Mouse (Mus musculus): Measurements from ENCODE around the gene Vasp. TPM values are rescaled to one million over a fixed set of nuclear protein-coding genes. Genes with fewer than 3 reads are reported as not detected.

Gene Vasp
- 205 TPM for polyA plus RNA-seq (2017; shearing (Covaris generic))

DNA sequence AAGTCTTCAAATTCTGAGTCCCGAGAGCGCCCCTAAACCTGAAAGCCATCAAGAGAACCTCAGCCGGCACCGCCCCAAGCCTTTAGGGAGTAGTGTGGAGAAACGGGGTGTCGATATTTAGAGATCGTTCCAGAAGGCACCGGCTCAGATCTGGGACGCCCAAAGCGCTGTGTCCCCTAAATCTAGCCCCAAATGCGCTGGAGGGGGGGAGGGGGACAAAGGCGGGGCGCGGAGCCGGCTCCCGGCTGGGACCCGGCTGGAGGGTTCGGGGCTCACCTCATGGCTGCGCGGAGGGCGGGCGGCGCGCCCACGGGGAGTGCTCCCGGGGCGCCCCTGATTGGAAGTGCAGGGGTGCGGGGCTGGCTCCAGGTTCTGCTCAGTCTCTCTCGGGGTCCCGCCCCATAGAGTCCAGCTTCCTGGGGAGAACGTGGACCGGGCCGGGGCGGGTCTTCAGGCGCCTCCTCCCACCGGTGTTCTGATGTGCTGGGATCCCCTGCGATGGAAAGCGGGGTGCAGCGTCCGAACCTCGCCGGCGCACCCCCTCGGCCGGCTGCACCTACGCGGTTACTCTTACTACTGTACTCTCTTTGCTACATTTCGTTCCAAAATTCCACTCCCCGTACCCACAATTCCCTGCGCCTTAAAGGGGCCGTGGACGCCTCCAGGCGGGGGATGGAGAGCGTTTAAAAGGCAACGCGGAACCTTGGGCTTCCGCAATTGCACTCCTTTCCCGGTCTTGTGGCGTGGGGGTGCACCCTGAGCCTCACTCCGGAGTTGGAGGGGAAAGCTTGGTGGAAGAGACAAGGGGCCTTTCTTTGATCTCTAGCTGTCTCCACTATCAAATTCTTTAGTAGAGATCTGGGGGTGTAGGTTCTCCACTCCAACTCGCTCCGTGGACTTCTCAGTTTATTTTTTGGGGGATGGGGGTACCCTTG, at the start of gene Vasp:
TSS of gene Vasp (minus strand) at position 580 of the 935 bp plus-strand sequence.

DNA sequence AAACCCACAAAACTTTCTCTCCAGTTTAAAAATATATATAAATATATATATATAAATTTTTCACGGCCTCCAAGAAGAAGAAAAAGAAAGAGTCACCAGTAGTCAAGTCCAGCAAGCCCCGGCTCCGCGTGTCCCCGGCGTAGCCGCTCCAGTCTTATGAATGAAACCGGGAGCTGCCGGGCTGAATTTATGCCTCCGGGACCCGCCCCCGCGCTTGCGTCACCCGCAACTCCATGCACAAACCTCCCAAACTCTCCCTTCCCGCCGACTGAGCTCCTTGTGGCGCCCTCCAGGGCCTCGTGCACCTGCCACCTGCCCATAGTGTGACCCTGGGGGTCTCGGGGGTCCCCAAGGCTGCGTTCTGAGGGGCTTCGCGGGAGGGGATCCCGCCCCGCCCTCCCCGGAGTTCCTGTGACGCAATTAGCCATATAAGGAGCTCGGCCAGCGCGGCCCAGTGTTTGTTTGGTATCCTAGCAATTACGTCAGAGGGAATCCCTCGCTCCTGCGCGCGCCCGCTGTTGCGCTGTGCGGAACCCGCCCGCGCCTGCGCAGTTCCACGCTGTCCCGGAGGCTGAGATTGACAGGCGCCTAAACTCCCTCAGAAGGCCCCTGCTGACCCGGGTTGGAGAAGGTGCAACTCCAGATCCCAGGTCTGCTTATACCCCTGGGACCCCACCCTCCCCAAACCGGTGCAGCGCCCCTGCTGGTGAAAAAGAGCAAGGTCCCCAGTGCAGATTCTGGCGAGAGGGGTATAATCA, 38.4 kb upstream of the Vasp start, which contains the start of gene Fosb:
TSS of gene Fosb (minus strand) at position 168 of the 758 bp plus-strand sequence.

DNA sequence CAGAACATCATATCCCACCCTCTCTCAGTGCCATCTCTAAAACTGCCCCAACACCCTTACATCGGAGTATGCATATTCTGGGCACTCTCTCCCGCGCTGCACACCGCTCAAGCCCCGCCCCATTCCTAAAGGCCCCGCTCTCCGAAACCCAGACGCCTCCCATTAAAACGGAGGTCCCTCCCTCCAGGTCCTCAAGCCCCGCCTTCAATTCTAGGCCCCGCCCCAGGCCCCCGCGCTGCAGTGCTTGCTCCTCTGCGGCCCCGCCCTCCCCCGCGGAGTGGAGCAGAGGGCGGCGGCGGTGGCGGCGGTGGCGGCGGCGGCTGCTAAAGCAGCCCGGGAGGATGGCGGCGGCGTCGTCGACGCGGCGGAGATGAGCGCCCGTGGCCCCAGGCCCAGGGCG, 10.8 kb upstream of the Vasp start, which contains the start of gene Rtn2:
TSS of gene Rtn2 (plus strand) at position 240 of the 400 bp plus-strand sequence.

DNA sequence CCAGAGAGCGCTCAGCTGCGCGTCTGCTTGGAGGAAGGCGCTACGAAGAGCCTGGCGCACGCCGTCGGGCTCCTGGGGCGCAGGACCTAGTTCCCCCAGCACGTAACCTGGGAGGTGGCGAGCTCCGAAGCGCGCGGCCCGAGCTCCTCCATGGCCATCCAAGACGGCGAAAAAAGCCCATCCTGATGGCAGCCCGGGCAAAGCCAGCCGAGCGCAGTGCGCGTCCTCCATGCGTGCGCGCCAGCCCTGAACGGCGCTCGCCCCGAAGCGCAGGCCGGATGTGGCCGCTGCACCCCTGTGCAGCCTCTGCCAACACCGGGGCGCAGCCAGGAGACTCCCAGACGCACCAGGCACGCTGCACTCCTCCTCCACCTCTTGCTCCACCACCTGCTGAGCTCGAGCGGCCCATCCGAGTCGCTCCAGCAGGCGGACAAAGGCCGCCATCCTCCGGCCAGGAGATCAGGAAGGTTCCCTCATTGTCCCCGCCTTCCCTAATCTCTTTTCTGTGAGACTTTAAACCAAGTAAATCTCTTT, 8.0 kb upstream of the Vasp start, which contains the start of gene Ppm1n:
TSS of gene Ppm1n (minus strand) at position 484 of the 534 bp plus-strand sequence.

DNA sequence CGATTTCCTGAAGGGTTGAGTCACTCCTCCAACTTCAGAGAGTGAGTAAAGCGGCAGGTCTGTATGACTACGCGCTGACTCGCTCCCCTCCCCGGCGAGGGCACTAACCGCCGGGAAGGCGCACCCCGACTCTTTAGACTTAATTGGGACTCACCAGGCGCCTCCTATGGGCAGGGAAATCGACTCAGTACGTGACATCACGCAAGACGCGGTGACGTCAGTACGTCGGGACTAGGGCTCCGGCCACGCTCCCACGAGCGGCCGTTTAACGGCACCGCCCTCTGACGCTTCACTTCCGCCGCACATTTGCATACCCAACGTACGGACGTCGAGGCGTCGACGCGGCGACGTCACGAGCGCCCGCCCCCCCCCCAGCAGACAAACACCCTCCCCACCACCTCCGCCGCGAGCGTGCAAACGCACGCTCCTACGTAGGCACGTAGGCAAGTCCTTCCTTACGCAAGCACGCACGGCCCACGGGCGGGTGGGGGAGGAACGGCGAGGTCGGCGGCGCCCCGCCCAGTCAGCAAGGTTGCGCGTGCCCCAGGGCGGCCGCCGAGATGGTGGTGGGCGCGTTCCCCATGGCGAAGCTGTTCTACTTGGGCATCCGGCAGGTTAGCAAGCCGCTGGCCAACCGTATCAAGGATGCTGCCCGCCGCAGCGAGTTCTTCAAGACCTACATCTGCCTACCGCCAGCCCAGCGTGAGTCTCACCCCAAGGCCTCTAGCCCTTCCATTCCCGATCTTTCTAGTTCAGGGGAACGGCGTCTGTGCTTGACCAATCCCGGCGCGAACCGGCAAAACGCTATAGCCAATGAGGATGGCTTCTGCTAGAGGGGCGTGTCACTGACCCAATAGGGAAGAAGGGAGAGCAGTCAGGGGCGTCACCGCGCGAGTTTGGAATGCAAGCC, 43.5 kb downstream of the Vasp start, which contains the start of gene Opa3:
TSS of gene Opa3 (plus strand) at position 452 of the 910 bp plus-strand sequence.

DNA sequence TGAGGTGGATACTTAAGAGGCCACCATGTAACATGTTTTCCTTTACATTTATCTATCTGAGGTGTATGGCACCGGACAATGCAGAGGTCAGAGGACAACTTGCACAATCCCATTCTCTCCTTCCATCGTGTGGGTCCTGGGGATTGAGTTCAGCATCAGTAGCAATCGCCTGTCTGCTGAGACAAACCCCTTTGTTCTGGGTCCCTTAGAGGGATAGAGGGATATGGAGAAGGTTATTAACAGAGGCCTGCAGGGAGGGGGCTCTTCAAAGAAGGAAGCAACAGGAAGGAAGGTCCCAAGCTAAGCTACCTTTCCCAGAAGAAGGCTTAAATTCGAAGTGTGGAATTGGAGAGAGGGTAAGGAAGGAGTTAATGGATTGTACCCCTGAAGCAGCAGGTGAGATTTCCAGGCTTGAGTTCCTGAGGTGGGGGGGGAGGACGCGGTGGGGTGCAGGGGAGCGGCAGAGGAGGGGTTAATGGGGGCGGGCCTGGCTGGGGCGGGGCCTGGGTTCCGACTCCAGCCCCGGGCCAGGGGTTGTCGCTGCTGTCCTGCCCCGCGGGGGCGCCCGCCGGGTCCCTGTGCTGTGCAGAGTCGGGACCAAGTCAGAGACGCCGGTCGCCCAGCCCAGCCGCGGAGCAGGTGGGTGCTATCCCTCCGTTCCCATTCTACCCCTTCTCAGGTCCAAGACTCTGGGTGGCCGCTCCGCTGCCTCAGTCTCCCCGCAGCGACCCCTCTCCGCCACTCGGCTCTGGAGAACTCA, 59.4 kb downstream of the Vasp start, which contains the start of gene Gpr4:
TSS of gene Gpr4 (plus strand) at position 543 of the 760 bp plus-strand sequence.

Other genes starting within 250 kb of the Vasp start
- gene Foxa3, start 248.3 kb downstream of the Vasp start, polyA plus RNA-seq (2017; shearing (Covaris generic)) = not detected
- 17.2 TPM for gene Sympk, start 247.4 kb downstream of the Vasp start, polyA plus RNA-seq (2017; shearing (Covaris generic))
- not detected for gene Rsph6a, start 217.1 kb downstream of the Vasp start, polyA plus RNA-seq (2017; shearing (Covaris generic))
- not detected for gene Dmwd, start 195.6 kb downstream of the Vasp start, polyA plus RNA-seq (2017; shearing (Covaris generic))
- gene Dmpk, start 188.0 kb downstream of the Vasp start, polyA plus RNA-seq (2017; shearing (Covaris generic)) = not detected
- gene Six5, start 177.2 kb downstream of the Vasp start, polyA plus RNA-seq (2017; shearing (Covaris generic)) = not detected
- gene Gm4969, start 153.4 kb downstream of the Vasp start, polyA plus RNA-seq (2017; shearing (Covaris generic)) = not detected
- gene Fbxo46, start 152.0 kb downstream of the Vasp start, polyA plus RNA-seq (2017; shearing (Covaris generic)) = 10.6 TPM
- 9.3 TPM for gene Qpctl, start 122.5 kb downstream of the Vasp start, polyA plus RNA-seq (2017; shearing (Covaris generic))
- 34.4 TPM for gene Snrpd2, start 122.1 kb downstream of the Vasp start, polyA plus RNA-seq (2017; shearing (Covaris generic))
- not detected for gene Gipr, start 105.7 kb downstream of the Vasp start, polyA plus RNA-seq (2017; shearing (Covaris generic))
- gene Eml2, start 95.4 kb downstream of the Vasp start, polyA plus RNA-seq (2017; shearing (Covaris generic)) = 11.0 TPM
- not detected for gene Gpr4, start 59.3 kb downstream of the Vasp start, polyA plus RNA-seq (2017; shearing (Covaris generic))
- 66.0 TPM for gene Opa3, start 43.5 kb downstream of the Vasp start, polyA plus RNA-seq (2017; shearing (Covaris generic))
- gene Ppm1n, start 8.2 kb upstream of the Vasp start, polyA plus RNA-seq (2017; shearing (Covaris generic)) = 3.0 TPM
- 0.50 TPM for gene Rtn2, start 10.8 kb upstream of the Vasp start, polyA plus RNA-seq (2017; shearing (Covaris generic))
- gene Fosb, start 38.2 kb upstream of the Vasp start, polyA plus RNA-seq (2017; shearing (Covaris generic)) = 39.6 TPM
- gene Ercc1, start 73.0 kb upstream of the Vasp start, polyA plus RNA-seq (2017; shearing (Covaris generic)) = 64.9 TPM
- gene Cd3eap, start 87.7 kb upstream of the Vasp start, polyA plus RNA-seq (2017; shearing (Covaris generic)) = 5.2 TPM
- gene Ppp1r13l, start 87.9 kb upstream of the Vasp start, polyA plus RNA-seq (2017; shearing (Covaris generic)) = 0.84 TPM
- 8.5 TPM for gene Ercc2, start 110.2 kb upstream of the Vasp start, polyA plus RNA-seq (2017; shearing (Covaris generic))
- 4.7 TPM for gene Klc3, start 132.3 kb upstream of the Vasp start, polyA plus RNA-seq (2017; shearing (Covaris generic))
- 0.18 TPM for gene Ckm, start 133.0 kb upstream of the Vasp start, polyA plus RNA-seq (2017; shearing (Covaris generic))
- 6.2 TPM for gene Mark4, start 187.0 kb upstream of the Vasp start, polyA plus RNA-seq (2017; shearing (Covaris generic))
- gene Exoc3l2, start 191.5 kb upstream of the Vasp start, polyA plus RNA-seq (2017; shearing (Covaris generic)) = not detected
- 3.8 TPM for gene Bloc1s3, start 236.6 kb upstream of the Vasp start, polyA plus RNA-seq (2017; shearing (Covaris generic))
- 48.8 TPM for gene Trappc6a, start 236.6 kb upstream of the Vasp start, polyA plus RNA-seq (2017; shearing (Covaris generic))
- gene Nkpd1, start 246.0 kb upstream of the Vasp start, polyA plus RNA-seq (2017; shearing (Covaris generic)) = not detected

All from effector memory CD4-positive, alpha-beta T cell, adult 7 months (primary cell).